Mouse (Mus musculus) E14TG2a.4 (cell line): ENCODE results near the gene Abtb1.

ENCODE experiments used
- CTCF ChIP-seq: conservative IDR thresholded peaks from 2 replicates; pipeline ENCODE4 v1.5.1; 2014; ENCODE audit warnings: low read length
- NANOG ChIP-seq: IDR thresholded peaks from 2 replicates; pipeline ENCODE4 v1.6.1; 2014; ENCODE audit warnings: borderline replicate concordance, low read length, mixed read lengths
- POU5F1 ChIP-seq: IDR thresholded peaks from 2 replicates; pipeline ENCODE4 v1.6.1; 2014; ENCODE audit warnings: low read length, borderline replicate concordance

- TF ChIP-seq POU5F1 (no peak), CTCF (no peak), NANOG (no peak)
Observed at GRCm38 (mm10) chr6:88843781-88844725, 2.3 kb upstream of the Abtb1 start.
